Mouse (Mus musculus) stomach, postnatal 0 days (tissue): ENCODE measurements at regions not wholly inside any gene's neighbourhood (a gene's known extent, or its start where the extent isn't known, plus 50 kb on each side); places are given as distances from the start of the nearest gene placed in this dataset.

Experiments used
- CTCF ChIP-seq: IDR thresholded peaks from 2 replicates; pipeline ENCODE4 v1.5.1; 2016; ENCODE audit warnings: antibody characterized with exemption, low read depth, mild to moderate bottlenecking, moderate library complexity
- EP300 ChIP-seq: optimal IDR thresholded peaks from 2 replicates; pipeline ENCODE3; 2016; ENCODE audit warnings: antibody characterized with exemption

DNA sequence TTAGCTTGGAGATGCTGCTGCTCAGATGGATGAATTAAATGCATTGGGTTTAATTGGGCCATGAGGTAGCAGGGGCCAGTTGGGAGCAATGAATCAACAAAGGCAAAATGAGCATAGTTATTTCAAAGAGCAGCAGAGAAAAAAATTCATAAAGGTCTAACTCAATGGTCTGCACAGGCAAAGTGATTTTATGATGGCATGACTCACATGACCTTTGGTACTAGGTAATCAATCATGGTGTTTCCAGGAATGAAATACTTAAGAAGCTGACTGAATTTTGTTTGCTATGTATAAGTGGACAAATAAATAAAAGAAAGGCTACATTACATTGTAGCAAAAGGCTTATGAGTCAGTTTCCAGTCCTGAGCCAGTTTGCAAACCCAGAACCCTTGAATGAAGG, 158.5 kb downstream of the Ahr start:
- TF ChIP-seq EP300 = no peak
- TF ChIP-seq CTCF = no peak
